Mouse (Mus musculus) hindbrain, postnatal 0 days (tissue): ENCODE results near the gene Gcm2. TPM values are rescaled to one million over a fixed set of nuclear protein-coding genes. Genes with fewer than 3 reads are reported as not detected.

ENCODE experiments used
- ATAC-seq: fragments of 200-750 bp; cut with Nextera tagmentation; 2 replicates; pipeline ENCODE4 v1.8.0; 2017; ENCODE audit warnings: mild to moderate bottlenecking, moderate TSS enrichment, moderate library complexity
- DNase-seq: peaks from one replicate; pipeline ENCODE4 v3.0.0-alpha.2; 2015; ENCODE audit warnings: low spot score
- H3K27ac ChIP-seq: fragments of 300-500 bp; sonication (generic); 2 replicates; pipeline ENCODE4 v1.5.1; 2014; ENCODE audit warnings: mild to moderate bottlenecking
- H3K27me3 ChIP-seq: fragments of 300-500 bp; sonication (generic); 2 replicates; pipeline ENCODE4 v1.6.1; 2014; ENCODE audit warnings: low read length, mixed read lengths; ENCODE audit not compliant: insufficient read depth
- H3K36me3 ChIP-seq: fragments of 300-500 bp; sonication (generic); 2 replicates; pipeline ENCODE4 v1.6.1; 2014; ENCODE audit warnings: low read length, mixed read lengths; ENCODE audit not compliant: insufficient read depth
- H3K4me1 ChIP-seq: fragments of 300-500 bp; sonication (generic); 2 replicates; pipeline ENCODE4 v1.6.1; 2014; ENCODE audit warnings: antibody characterized with exemption, low read length, mixed read lengths; ENCODE audit not compliant: insufficient read depth
- H3K4me2 ChIP-seq: fragments of 300-500 bp; sonication (generic); 2 replicates; pipeline ENCODE4 v1.6.1; 2014; ENCODE audit warnings: low read depth, mild to moderate bottlenecking, low read length, moderate library complexity, mixed read lengths
- H3K4me3 ChIP-seq: fragments of 300-500 bp; sonication (generic); 2 replicates; pipeline ENCODE4 v1.5.1; 2014; ENCODE audit warnings: low read length
- H3K9ac ChIP-seq: fragments of 300-500 bp; sonication (generic); replicated peaks from 2 replicates; pipeline ENCODE4 v1.6.1; 2014; ENCODE audit warnings: mild to moderate bottlenecking, low read length, moderate library complexity, mixed read lengths
- H3K9me3 ChIP-seq: fragments of 300-500 bp; sonication (generic); 2 replicates; pipeline ENCODE4 v1.6.1; 2016; ENCODE audit warnings: low read length, mixed read lengths
- CTCF ChIP-seq: IDR thresholded peaks from 2 replicates; pipeline ENCODE4 v1.5.1; 2016; ENCODE audit warnings: antibody characterized with exemption, control low read depth, low read depth
- WGBS: fragments of 180-500 bp; shearing (Covaris S2); extraction: QIAGEN DNeasy Blood & Tissue Kit; methylation state at CpG from one replicate; pipeline ENCODE4 v1.1.7; 2014; 5-methylcytosine and 5-hydroxymethylcytosine counted together
- polyA plus RNA-seq: library from polyadenylated mRNA; unstranded; fragments of >200 nt; fragmentation: Nextera tagmentation; extraction: Ambion mirVana; gene quantifications from 2 replicates; pipeline ENCODE4 v1.2.1, GENCODE M21; 2015
- total RNA-seq: library from RNA; depleted of rRNA; stranded (reverse); fragments of >200 nt; gene quantifications from 2 replicates; pipeline ENCODE4 v1.2.3, GENCODE M21; 2014; rRNA removed

The Gcm2 gene
- total and polyA plus RNA-seq, 2 experiments from 2014 or later = not detected

DNA sequence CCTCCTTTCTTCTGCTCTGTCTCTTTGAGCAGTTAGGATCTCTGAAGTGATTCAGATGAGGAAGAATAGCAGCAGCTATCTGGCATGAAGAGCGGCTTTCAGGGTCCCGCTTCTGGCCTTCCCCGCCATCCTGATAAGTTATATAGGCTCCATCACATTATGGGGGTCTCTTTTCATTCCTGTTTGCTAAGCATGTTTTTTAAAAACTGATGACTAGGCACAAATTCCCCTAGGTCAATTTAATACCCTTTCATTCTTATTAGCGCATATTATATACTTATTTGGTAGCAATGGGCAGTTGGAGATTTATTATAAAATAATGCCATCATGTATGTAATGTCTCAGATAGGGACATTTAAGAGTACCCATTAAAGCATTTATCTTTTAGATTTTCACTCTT, 43.2 kb downstream of the Gcm2 start:
- Histone ChIP-seq H3K4me1 (no peaks in the 10 kb centered on the region), H3K4me3 (no peak overlapping the region), H3K4me2 (no peak overlapping the region), H3K9me3 (no peaks in the 10 kb centered on the region), H3K36me3 (no peaks in the 10 kb centered on the region), H3K9ac (no peak overlapping the region), H3K27ac (no peak overlapping the region), H3K27me3 (no peaks in the 10 kb centered on the region)
- no peak for TF ChIP-seq CTCF
- DNase-seq = no peak
- 95% methylated on average over 4 of the region's 4 CpGs for WGBS
- ATAC-seq = no peak

DNA sequence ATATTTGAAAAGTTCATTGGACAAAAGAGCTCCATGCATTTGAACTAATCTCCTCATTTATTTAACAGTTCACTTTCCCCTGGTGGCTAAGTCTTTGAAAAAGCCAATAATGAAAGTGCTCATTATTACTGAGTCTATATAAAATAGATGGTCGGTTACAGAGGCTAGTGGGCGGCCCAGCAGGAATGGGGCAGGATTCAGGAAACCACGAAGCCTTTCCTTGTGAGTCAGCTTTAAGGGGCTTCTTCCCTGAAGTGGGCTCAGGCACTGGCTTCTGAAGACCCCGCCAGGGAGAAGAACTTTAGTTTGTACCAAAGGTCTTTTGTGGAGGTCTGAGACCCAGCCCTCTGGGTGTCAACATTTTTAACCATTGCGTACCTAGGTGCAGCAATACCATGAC, 58.9 kb downstream of the Gcm2 start:
- Histone ChIP-seq H3K9me3 (no peaks in the 10 kb centered on the region), H3K27ac (no peak overlapping the region), H3K36me3 (no peaks in the 10 kb centered on the region), H3K9ac (no peak overlapping the region), H3K27me3 (no peaks in the 10 kb centered on the region), H3K4me2 (no peak overlapping the region), H3K4me1 (no peaks in the 10 kb centered on the region), H3K4me3 (no peak overlapping the region)
- 76% methylated on average over 5 of the region's 5 CpGs for WGBS
- no peak for DNase-seq
- no peak for ATAC-seq
- no peak for TF ChIP-seq CTCF

Other genes with a start within 250 kb of the Gcm2 start
- 34.2 and 42.2 TPM in 2 replicates for gene Pak1ip1, start 110.0 kb downstream of the Gcm2 start, total RNA-seq
- 45.8 and 50.6 TPM in 2 replicates for gene Pak1ip1, start 110.0 kb downstream of the Gcm2 start, polyA plus RNA-seq
- gene Tmem14c, start 94.7 kb downstream of the Gcm2 start, total RNA-seq = 45.5 and 63.2 TPM in 2 replicates
- gene Tmem14c, start 94.7 kb downstream of the Gcm2 start, polyA plus RNA-seq = 140 and 141 TPM in 2 replicates
- 0.18 and 1.2 TPM in 2 replicates for gene Mak, start 31.3 kb downstream of the Gcm2 start, total RNA-seq
- gene Mak, start 31.3 kb downstream of the Gcm2 start, polyA plus RNA-seq = 1.3 and 1.4 TPM in 2 replicates
- not detected in 2 replicates for gene Sycp2l, start 3.3 kb upstream of the Gcm2 start, total RNA-seq
- 0.23 TPM in 1 of 2 replicates, not detected in the other for gene Sycp2l, start 3.3 kb upstream of the Gcm2 start, polyA plus RNA-seq
- 26.8 and 32.3 TPM in 2 replicates for gene Elovl2, start 109.4 kb upstream of the Gcm2 start, total RNA-seq
- 29.9 and 31.2 TPM in 2 replicates for gene Elovl2, start 109.4 kb upstream of the Gcm2 start, polyA plus RNA-seq
- gene Smim13, start 138.8 kb upstream of the Gcm2 start, total RNA-seq = 44.2 and 44.8 TPM in 2 replicates
- gene Smim13, start 138.8 kb upstream of the Gcm2 start, polyA plus RNA-seq = 26.7 and 27.5 TPM in 2 replicates
- not detected in 2 replicates for gene Gm17364, start 162.9 kb upstream of the Gcm2 start, total RNA-seq
- gene Gm17364, start 162.9 kb upstream of the Gcm2 start, polyA plus RNA-seq = not detected in 2 replicates